Mouse (Mus musculus): ENCODE data around the gene Atp5e. TPM values are rescaled to one million over a fixed set of nuclear protein-coding genes. Genes with fewer than 3 reads are reported as not detected.

Atp5e gene
- 1,000 to 10,000 TPM; 1,170 to 1,318 (median 1,227) TPM for total RNA-seq (2022)

DNA sequence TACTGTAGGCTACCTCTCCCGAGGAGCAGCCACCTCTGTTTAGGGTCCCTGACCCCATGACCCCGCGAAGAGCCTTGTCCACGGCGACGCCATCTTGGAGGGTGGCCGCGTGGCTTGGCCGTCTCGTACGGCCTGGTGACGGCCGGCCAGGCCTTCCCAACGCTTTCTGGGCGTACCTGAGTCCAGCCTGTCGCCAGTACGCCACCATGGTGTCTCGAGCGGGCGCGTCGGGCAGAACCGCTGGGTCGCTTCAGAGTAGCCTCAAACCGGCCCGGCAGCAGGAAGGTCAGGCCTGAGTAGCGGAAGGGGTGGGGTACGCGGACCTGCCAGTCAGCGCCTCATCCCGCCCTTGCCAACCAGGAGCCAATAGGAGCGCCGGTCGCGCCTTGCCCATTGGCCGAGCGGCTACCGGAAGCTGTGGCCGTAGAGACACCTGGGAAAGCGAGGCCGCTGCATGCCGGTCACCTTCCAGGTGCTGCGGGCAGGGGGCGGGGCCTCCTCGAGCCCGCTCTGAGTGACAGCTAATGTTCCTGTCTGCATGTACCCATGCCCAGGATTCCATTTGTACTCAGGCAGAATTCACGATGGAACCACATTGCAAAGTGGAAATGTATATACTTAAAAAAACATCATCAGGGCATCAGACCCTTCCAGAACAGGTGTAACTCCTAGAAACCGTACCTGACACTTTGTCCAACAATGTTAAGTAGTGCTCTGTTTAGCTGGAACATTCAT lies at the start of gene Atp5e:
Gene Atp5e (minus strand): TSS at position 317 of the 735 bp plus-strand sequence.
- peak; percentile 92 to 96 for DNase-seq (ENCODE audit: low spot score in 2 of 2)

DNA sequence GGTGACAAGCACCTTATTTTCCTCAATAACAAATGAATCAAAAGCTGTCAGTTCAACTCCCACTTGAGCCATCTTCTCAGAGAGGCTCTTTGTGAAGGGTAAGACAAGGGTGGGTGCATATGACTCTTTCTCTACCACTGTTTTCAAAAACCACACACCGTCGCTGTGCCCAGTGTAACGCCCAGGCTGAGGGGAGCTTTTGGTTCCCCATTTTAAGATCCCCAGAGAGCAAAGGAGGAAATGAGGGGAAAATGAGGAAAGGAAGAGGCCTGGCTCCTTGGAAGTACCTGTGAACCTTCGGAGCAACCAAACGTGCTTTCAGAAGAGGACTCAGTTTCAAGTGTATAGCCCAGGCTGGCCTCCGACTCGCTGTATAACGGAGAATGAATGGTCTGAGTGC lies 45.9 kb upstream of the Atp5e start:
- DNase-seq (ENCODE audit: low spot score in 2 of 2) = no peak

DNA sequence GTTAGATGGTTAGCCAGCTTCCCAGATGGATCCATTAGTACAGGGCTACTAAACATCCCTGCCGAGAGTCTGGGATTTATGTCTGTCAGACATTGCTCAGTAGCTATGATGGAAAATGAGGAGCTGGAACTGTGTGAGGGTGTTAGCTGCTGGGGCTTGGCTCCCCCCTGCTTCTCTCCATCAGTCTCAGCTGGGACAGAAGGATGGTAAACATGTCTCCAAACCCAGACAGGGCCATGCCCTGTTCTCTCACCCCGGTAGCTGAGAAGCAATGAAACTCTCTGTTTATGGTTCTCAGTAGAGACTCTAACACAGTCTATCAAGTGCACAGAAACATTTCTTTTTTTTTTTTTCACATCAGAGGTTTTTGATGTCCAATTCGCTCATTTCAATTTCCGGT lies 44.1 kb upstream of the Atp5e start:
- DNase-seq (ENCODE audit: low spot score in 2 of 2) = no peak

DNA sequence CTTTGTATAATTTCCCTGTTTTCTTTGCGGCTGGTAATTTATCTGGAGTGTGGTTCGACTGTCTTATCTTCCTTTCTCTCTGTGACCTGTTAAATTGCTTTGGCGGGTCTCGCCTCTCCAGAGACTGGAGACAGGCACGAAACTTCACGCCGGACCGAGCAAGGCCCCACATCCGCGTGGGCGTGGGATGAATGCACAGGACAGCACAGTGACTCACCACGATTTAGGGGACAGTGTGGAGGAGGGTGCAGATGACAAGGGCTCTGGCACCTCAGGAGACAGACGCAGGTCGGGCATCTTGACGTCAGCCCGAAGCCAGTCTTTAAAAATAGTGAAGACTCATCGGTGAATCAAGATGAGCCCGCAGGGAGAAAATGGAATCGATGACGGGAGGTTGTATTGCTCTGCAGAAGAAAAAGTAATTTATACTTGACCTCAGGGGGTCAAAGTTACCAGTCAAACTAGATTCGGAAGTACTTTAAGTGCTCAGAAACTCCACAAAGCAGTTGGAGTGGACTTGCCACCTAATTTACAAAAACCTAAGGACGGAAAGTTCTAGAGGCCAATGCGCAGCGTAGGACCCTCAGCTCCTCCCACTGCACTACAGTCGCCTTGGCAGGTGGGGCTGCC lies 39.0 kb upstream of the Atp5e start:
- no peak for DNase-seq (ENCODE audit: low spot score in 2 of 2)

DNA sequence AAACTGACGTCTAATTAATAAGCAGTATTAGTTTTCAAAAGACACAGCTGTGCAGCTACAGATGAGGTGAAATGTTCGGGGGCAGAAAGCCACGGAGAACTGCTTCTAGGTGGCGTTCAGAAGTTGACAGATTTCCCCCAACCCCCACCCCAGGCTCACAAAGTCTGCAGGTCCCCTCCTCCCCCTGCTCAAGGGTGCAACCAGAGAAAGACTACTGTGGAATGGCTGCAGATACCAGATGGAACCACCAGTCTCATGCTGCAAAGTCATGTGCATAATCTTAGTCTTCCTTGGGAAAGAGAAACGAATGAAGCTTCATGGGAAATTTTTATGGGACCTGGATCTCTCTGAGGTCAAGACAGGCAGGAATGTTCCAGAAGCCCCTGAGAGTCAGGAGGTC lies 38.4 kb upstream of the Atp5e start:
- DNase-seq (ENCODE audit: low spot score in 2 of 2) = no peak

DNA sequence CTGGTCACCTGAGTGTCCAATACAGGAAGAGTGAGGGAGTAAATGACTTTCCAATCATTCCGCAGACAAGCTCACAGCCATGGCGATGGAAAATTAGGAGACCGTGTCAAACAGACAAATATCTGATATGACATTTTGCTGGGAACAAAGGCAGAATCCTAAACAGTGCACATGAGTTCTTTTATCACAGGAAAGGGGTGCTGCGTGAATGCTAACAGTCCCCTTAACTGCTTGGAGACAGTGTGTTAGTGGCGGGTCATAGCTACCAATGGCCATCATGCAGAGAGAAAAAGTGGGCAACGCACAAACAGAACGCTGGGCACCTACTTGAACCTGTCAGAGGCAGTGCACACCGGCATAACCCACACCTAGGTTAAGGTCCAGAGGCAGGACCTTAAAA lies 37.6 kb upstream of the Atp5e start:
- no peak for DNase-seq (ENCODE audit: low spot score in 2 of 2)

DNA sequence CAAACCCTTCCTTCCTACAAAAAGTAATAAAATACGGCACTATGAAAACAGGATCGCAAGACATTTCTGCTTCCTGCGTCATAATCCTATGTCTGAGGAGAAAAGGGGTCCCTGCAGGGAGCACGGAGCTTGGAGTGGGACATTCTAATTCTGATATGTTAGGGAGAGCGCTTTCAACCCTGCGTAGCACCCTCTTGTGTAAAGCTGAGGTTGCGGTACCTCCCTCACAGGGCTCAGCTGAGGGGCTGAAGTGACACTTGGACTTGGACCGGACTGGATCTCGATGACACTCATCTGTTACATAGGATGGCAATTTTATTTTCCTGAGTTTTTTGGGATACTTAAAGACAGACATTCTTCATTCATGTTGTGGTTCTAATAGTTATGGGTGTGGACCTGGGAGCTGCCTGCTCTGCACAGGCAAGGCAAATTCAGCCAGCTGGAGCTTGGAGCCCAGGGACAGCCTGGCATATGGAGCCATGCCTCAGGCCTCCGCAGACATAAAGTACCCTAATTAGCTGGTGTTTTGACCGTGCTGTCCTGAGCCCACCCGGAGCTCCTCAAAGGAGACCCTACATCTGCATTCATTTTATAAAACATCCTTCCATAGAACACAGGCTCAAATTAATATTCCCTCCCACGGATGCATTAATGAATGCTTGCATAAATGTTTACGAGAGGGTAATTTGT lies 37.1 kb upstream of the Atp5e start:
- DNase-seq (ENCODE audit: low spot score in 2 of 2) = no peak

DNA sequence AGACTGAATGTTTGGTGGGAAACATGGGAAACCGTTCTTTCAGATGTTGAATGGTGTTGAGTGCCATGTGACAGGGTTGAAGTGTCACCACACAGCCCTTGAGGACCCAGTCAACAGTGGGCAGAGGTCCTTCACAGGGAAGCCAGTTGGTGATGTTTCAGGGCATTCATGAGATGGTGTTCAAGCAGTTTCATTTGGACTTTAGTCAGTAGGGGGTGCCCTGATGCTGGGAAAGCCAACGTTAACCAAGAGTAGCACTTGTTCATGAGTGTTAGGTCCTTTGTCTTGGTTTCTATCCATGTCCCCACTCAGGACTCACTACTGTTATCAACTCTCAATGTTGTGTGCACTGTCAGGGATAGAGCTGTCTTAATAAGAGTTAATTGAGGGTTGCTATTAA lies 29.0 kb upstream of the Atp5e start:
- DNase-seq (ENCODE audit: low spot score in 2 of 2) = no peak

DNA sequence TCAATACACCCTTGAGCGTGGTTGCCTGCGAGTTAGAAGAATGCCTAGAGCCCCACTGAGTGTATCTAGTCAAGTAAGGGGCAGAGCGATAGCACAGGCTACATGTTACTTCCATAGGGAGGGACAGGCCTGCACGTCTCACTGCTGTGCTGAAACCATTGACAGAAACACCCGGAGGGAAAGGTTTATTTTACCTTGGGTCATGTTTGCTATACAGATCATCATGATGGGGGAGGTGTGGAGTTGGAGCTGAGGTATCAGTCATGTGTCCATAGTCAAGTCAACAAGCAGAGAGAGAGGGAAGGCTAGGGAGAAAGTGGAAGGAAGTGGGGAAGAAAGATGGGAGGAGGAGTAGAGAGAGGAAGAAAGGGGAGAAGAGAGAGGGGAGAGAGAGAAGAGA lies 23.1 kb upstream of the Atp5e start:
- no peak for DNase-seq (ENCODE audit: low spot score in 2 of 2)

DNA sequence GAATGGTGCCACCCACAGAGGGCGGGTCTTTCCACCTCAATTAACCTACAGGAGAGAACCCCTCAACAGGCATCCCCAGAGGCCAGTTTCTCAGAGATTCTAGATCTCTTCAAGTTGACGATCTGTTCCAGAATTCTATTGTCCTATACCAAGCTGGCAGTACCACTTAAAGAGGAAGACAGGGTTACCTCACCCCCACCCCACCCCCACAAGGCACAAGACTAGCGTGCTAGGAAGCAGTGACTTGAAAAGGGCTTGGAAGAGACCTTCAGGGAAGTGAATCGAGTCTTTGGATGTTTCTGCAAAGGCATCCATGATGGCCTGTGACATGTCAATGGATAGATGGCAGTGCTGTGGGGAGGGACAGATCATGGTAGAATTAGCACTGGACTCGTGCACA lies 14.8 kb upstream of the Atp5e start:
- DNase-seq (ENCODE audit: low spot score in 2 of 2) = no peak

DNA sequence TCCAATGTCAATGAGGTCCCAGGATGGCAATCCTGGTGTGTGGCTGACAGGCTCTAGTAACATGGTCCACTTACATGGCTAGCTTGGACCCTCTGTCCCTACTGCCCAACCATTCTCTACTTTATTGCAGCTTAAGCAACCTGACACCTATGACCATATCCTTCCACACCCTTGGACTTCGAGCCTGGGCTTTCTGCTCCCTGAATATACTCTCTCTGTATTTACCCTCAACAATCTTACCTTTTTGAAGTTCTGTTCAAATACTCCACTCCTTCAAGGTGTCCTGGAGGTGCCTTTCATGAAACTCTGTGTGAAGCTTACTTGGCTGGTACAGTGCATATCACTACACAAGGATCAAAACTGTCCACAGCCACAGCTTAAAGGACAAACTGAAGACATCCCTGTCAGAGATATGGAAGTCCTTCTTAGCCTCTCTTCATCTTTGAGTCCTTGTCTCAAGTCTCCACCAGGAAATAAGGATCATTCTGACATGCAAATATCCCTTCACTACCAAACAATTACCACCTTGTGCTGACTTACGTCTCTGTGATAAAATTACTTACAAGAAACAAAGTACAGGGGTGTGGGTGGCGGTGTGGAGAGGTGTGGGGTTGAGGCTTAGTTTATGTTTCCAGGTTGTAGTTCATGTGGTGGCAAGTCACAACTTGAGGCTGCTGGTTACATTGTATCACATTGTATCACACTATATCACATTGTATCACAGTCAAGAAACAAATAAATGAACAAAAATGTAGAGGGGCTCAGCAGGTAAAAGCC lies 13.8 kb upstream of the Atp5e start:
- DNase-seq (ENCODE audit: low spot score in 2 of 2) = no peak

DNA sequence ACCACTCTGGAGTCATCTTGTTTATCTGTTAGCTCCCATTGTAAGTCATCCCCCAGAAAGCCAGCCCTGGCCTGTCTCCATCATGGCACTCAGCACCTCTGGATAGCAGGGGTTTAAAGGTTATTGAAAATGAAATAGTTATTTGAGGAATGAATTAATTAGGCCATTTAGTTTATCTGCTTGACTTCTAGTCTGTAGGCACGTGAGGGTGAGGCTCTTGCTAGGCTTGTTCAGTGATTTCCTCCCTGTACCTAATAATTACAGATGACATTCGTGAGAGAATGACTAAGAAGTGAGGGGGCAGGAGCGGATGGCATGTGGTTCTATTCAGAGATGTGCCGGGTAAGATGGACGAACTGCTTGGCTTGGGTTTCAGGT lies 9.6 kb upstream of the Atp5e start:
- no peak for DNase-seq (ENCODE audit: low spot score in 2 of 2)

DNA sequence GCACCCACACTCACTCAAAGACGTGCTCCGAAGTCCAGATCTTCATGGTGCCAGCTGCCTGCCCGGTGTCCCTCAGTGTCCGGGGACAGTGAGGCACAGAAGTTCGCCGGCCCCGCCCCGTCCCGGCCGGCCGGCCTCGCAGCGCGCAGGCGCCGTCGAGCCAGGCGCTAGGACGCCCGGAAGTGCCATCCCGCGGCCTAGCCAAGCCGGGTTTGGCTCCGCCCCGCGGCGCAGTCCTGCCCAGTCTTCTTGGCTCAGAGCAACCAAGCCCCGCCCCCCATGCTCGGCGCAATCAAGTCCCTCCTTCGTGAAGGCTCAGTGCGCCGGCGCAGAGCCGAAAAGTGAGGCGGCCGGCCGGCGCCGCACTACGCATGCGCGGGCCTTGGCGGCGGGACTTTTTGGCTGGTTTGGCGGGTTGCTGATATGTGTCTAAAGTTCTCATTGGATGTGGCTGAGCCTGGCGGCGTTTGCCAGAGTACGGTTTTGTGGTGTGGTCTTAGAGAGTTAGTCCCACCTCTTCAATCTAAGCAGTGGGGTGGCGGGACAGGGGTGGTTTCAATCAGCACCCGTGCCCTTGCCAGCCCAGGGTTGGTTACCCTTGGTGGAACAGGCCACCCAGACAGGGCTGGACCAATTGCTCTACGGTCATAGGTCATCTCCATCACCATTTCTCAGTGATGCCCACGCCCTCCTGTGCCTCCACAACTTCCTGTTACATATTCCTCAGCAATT lies 9.1 kb upstream of the Atp5e start, which contains the start of gene Prelid3b:
Gene Prelid3b (minus strand): TSS at position 264 of the 732 bp plus-strand sequence.
- DNase-seq (ENCODE audit: low spot score in 2 of 2) = peak; percentile 99 to 100

DNA sequence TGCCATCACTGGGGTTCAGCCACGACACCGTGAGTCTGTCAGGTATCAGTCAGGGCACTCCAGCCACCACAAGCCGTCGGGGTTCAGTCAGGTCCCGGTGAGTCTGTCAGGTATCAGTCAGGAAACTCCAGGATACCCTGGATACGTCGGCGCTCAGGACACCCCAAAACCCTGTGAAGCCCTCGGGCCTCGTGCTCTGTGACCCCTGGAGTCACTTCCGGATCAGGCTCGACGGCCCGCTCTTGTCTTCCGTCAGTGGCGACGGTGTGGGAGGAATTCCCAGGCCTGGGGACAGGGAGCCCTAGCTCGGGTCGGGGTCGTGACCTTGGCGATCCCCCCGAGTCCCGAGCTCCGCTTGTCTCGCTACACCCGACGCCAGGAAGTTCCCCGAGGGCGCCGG lies 8.5 kb upstream of the Atp5e start:
- DNase-seq (ENCODE audit: low spot score in 2 of 2) = no peak

DNA sequence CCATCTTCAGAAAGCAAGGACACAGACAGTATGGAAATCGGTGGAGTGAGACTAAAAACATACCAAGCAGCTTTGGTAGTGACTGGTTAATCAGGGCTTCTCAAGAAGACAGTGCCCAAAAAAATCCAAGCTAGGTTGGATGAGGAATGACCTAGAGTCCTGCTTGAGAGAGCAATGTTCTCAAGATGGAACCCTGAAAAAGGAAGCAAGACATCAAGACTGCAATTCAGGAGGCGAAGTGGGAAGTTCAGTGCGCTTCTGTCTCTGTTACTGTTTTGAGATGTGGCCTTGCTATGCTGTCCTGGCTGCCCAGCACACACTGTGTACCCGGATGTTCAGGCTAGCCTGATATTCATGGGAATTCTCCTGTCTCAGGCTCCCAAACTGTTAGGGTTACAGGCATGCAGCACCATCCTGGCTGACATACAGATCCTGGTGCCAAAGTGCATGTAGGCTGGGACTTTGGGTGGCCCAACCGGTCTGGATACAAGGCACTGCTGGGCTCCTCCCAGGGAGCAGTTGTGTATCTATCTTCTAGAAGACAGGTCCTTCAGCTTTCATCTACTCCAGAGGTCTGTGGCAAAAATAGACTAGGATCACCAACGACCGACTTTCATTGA lies 7.0 kb upstream of the Atp5e start:
- no peak for DNase-seq (ENCODE audit: low spot score in 2 of 2)

DNA sequence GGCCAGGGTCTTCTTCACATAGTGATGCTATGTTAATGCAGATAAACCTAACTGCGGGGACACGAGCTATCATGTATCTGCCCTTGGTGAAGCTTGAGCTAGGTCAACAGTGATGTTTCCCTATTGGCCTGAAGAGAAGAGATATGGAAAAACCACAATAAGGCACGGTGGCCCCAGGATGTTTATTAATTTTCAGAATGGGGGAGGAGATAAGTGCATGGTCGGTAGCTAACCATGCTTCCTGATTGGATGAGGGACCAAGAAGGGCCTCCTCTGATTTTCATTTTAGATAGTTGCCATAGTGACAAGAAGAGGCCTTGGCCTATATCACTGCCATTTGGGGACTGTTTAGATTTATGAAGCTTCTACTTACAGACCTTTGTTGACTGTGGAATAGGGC lies 6.4 kb upstream of the Atp5e start:
- DNase-seq (ENCODE audit: low spot score in 2 of 2) = no peak

DNA sequence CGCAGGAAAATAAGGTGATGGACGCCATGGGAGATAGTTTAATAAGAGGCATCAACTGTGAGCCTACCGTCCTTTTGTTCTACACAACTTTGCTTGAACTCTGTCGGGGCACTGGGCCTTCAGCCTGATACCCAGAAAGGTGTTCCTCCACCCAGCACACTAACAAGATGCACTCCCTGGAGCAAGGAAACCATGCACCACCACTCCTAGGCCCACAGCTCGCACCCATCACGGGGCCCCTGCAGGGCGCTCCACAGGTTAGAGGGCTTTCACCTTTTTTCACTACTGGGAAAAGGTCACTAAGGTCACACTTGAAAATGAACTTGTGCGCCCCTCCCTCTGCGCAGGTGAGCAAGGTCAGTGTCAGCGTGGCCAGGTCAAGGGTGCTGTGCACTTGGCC lies 535 bp downstream of the Atp5e start:
- no peak for DNase-seq (ENCODE audit: low spot score in 2 of 2)

DNA sequence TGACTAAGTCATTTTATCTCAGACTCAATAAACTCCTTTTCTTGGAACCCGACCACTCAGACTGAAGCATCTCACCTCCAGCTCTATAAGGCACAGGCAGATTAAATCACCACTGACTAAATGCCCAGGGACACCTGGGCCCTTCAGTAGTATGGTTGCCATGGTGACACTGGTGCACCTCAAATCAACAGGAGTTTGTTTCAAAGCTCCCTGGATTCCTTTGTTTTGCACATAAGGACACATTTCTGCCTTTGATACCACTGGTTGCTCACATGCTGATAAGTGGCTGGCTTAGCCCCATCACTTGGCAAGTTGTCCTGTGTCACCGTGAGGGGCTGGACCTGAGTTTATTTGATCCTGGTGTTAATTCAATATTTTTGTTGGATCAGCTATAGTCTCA lies 4.5 kb downstream of the Atp5e start:
- DNase-seq (ENCODE audit: low spot score in 2 of 2) = no peak

DNA sequence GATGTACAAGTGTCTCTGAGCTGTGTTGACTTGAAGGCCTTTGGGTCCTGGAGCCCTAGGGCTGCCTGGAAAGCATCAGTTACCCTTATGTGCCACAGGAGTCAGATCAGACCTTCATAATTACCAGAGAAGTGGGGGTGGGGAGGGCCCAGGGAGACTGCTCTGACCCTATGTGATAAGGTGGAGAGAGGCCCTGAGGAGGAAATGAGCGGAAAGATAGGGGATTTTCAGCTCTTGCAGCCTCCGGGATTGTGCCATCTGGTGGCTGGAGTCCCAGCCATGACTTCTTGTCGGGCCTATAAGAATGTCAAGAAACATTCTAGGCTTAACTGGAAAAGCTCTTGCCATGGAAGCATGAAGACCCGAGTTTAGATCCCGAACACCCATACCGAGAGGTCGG lies 10.2 kb downstream of the Atp5e start:
- no peak for DNase-seq (ENCODE audit: low spot score in 2 of 2)

DNA sequence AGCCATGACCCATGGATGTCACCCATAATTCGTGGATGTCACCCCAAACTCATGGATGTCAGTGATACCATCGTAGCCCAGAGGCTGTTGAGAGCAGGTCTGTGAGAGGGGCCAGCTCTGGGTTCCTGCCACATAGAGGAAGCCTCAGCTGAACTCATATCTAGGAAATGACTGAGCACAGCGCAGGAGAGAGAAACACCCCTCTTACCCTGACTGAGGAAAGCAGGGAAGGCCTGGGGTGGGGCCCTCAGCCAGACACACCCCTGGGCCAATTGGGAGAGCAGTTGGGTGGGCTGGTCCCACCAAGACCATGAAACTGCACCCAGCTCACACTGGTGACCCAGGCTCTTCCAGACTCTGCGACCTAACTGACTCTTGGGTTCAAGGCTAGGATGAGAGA lies 13.6 kb downstream of the Atp5e start, which contains the start of gene Tubb1:
Gene Tubb1 (plus strand): TSS at position 343 of the 400 bp plus-strand sequence.
- DNase-seq (ENCODE audit: low spot score in 2 of 2) = no peak

DNA sequence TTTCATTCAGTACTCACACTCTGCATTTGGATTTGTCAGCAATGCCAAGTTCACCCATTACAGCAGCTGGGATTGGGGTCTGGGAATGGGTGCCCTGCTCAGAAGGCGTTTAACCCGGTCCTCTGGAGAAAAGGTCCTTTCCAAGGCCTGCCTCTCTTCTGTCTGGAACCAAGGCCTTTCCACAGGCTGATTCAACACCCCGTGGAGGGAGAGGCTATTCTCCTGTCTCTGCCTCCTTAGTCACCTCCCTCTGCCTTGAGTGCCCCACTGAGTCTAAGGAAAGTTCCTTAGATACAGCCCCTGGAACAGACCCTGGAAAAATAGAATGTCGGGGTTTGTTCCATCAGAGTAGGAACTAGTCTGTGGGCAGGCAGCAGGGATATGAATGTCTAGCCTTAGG lies 15.5 kb downstream of the Atp5e start:
- no peak for DNase-seq (ENCODE audit: low spot score in 2 of 2)

Data from gastrocnemius, adult 8-10 months (tissue).